Mouse (Mus musculus): ENCODE results near the gene Hist1h1e.
"Not testable (repeated sequence)": the region's sequence is repeated elsewhere in the genome, so short reads cannot be mapped to it uniquely, and the experiment has no call there.

The Hist1h1e gene

GRCm38 (mm10) chr13:23622175-23622671 lies at the start of gene Hist1h1e:
TSS of gene Hist1h1e (minus strand) at chr13:23622558.
- in situ Hi-C loops (cut with MboI) = not testable (repeated sequence)

GRCm38 (mm10) chr13:23662536-23662935 lies 40.2 kb upstream of the Hist1h1e start:
- in situ Hi-C loops (cut with MboI) = no loop called here

GRCm38 (mm10) chr13:23659636-23660366 lies 37.4 kb upstream of the Hist1h1e start:
- in situ Hi-C loops (cut with MboI) = no loop called here

GRCm38 (mm10) chr13:23630653-23631052 lies 8.3 kb upstream of the Hist1h1e start:
- in situ Hi-C loops (cut with MboI) = loop anchor here (5.0 kb wide), 1 partner anchor 52 kb away; the partner anchor contains the start of genes Hist1h2ac and Hist1h2bc

- in situ Hi-C loops (cut with MboI) = no loop called here
These were observed 598 bp upstream of the Hist1h1e start for GRCm38 (mm10) chr13:23622861-23623450.

- in situ Hi-C loops (cut with MboI) = no loop called here
These were observed 705 bp downstream of the Hist1h1e start for GRCm38 (mm10) chr13:23621532-23622174.

GRCm38 (mm10) chr13:23620733-23621531 lies 1.4 kb downstream of the Hist1h1e start, which contains the start of gene Hist1h2be:
TSS of gene Hist1h2be (minus strand) at chr13:23621124.
- in situ Hi-C loops (cut with MboI) = no loop called here

- in situ Hi-C loops (cut with MboI) = no loop called here
These were observed 2.2 kb downstream of the Hist1h1e start for GRCm38 (mm10) chr13:23620056-23620732.

GRCm38 (mm10) chr13:23611638-23612037 lies 10.7 kb downstream of the Hist1h1e start:
- in situ Hi-C loops (cut with MboI) = loop anchor here (10.0 kb wide), 1 partner anchor 1567 kb away; the partner anchor contains the start of genes Hist1h2ag, Hist1h2bj and Hist1h4i

- in situ Hi-C loops (cut with MboI) = loop anchor here (10.0 kb wide), 1 partner anchor 1566 kb away; the partner anchor contains the start of genes Hist1h2ag, Hist1h2bj and Hist1h4i
These were observed 12.0 kb downstream of the Hist1h1e start for GRCm38 (mm10) chr13:23610393-23610792.

GRCm38 (mm10) chr13:23609844-23610243 lies 12.5 kb downstream of the Hist1h1e start:
- in situ Hi-C loops (cut with MboI) = loop anchor here (10.0 kb wide), 1 partner anchor 1565 kb away; the partner anchor contains the start of genes Hist1h2ag, Hist1h2bj and Hist1h4i

- in situ Hi-C loops (cut with MboI) = no loop called here
These were observed 13.1 kb downstream of the Hist1h1e start for GRCm38 (mm10) chr13:23609209-23609608.

- in situ Hi-C loops (cut with MboI) = no loop called here
These were observed 17.3 kb downstream of the Hist1h1e start for GRCm38 (mm10) chr13:23605052-23605451.

GRCm38 (mm10) chr13:23604452-23604851 lies 17.9 kb downstream of the Hist1h1e start:
- in situ Hi-C loops (cut with MboI) = no loop called here

GRCm38 (mm10) chr13:23603182-23603699 lies 19.1 kb downstream of the Hist1h1e start:
- in situ Hi-C loops (cut with MboI) = no loop called here

- in situ Hi-C loops (cut with MboI) = loop anchor here (5.0 to 25.0 kb wide), 2 partner anchors 89 to 166 kb away; partner anchors contain the start of genes Hist1h1t, Hist1h2ac, Hist1h2bc and Hist1h4c
These were observed 24.4 kb downstream of the Hist1h1e start for GRCm38 (mm10) chr13:23597957-23598356.

GRCm38 (mm10) chr13:23595622-23596372 lies 26.6 kb downstream of the Hist1h1e start:
- in situ Hi-C loops (cut with MboI) = loop anchor here (5.0 to 25.0 kb wide), 2 partner anchors 92 to 163 kb away; partner anchors contain the start of genes Hist1h1t, Hist1h2ac, Hist1h2bc and Hist1h4c

GRCm38 (mm10) chr13:23595185-23595584 lies 27.2 kb downstream of the Hist1h1e start:
- in situ Hi-C loops (cut with MboI) = loop anchor here (5.0 to 25.0 kb wide), 2 partner anchors 92 to 163 kb away; partner anchors contain the start of genes Hist1h1t, Hist1h2ac, Hist1h2bc and Hist1h4c

Measured in mature B cell (primary cell).